Mouse (Mus musculus) brain, embryonic 14.5 days (tissue): ENCODE data around the gene Hspb7.

ENCODE experiments used
- CTCF ChIP-seq: fragments of 200-500 bp; IDR thresholded peaks from 2 replicates; pipeline ENCODE4 v1.5.1; 2012; ENCODE audit warnings: inconsistent platforms, mild to moderate bottlenecking, moderate library complexity, borderline replicate concordance; ENCODE audit not compliant: insufficient read depth, insufficient read length; ENCODE audit errors: extremely low read depth
- POLR2A ChIP-seq: fragments of 200-500 bp; IDR thresholded peaks from 2 replicates; pipeline ENCODE4 v1.6.1; 2012; ENCODE audit warnings: mild to moderate bottlenecking, inconsistent platforms, borderline replicate concordance; ENCODE audit not compliant: poor library complexity, insufficient read depth, insufficient read length, severe bottlenecking; ENCODE audit errors: extremely low read depth

DNA sequence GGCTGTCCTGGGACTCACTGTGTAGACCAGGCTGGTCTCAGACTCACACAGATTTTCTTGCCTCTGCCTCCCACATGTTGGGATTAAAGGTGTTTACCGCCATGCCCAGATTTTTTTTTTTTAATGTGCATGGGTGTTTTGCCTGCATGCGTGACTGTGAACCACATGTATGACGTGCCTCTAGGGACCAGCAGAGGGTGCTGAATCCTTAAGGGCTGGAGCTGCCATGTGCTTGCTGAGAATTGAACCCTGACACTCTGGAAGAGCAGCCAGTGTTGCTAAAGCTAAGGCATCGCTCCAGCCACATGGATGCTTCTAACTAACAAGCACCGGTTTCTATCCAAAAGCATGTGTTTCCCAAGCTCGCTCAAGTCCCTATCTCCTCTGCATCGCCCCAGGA lies 34.4 kb upstream of the Hspb7 start:
- no peak for TF ChIP-seq CTCF
- no peak for TF ChIP-seq POLR2A
